Mouse (Mus musculus): ENCODE measurements at regions not wholly inside any gene's neighbourhood (a gene's known extent, or its start where the extent isn't known, plus 50 kb on each side); places are given as distances from the start of the nearest gene placed in this dataset.

DNA sequence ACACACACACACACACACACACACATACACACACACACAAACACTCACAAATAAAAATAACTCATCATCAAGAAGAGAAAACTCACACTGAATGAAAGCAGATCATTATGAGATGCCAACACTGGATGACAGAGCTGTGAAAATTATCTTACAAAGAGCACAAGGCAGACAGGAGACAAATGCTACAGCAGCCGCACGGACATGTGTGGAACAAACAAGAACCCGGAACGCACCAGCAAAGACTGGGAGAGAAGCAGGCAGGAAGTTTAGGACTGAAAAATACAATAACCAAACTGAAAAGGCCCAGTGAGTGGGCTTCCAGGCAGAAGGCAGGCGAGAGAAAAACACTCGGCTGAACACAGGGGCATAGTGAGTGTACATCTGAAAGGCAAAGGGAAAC, 148.2 kb downstream of the Rplp1 start:
- Histone ChIP-seq H3K4me2 (ENCODE audit: low read length) (no peak overlapping the region), H3K9me3 (replicated peaks; ENCODE audit: control insufficient read depth, low read length) (no peaks in the 10 kb centered on the region), H3K9ac (ENCODE audit: low read length) (no peak overlapping the region), H3K27me3 (replicated peaks; ENCODE audit: control insufficient read depth, insufficient read depth, low read length) (no peaks in the 10 kb centered on the region), H3K36me3 (ENCODE audit: control insufficient read depth, insufficient read depth, low read length) (no peaks in the 10 kb centered on the region), H3K4me1 (ENCODE audit: control insufficient read depth, insufficient read depth, low read length) (no peaks in the 10 kb centered on the region), H3K27ac (ENCODE audit: low read depth, low read length) (no peak overlapping the region), H3K4me3 (ENCODE audit: low read depth, low read length) (no peak overlapping the region)
- DNase-seq (ENCODE audit: low spot score) (peak; percentile 30), ATAC-seq (no peak)
- 68% methylated on average over 6 of the region's 6 CpGs for WGBS

- no peak overlapping the region for H3K9ac ChIP-seq (ENCODE audit: low read length)
- H3K27ac ChIP-seq (ENCODE audit: low read depth, low read length): 0 out of 2 replicates have a peak overlapping the region, but pooled peaks have one; percentile 7
- DNase-seq (ENCODE audit: low spot score): peak; percentile 39
- H3K4me3 ChIP-seq (ENCODE audit: low read depth, low read length): no peak overlapping the region
- no peaks in the 10 kb centered on the region for H3K9me3 ChIP-seq (replicated peaks; ENCODE audit: control insufficient read depth, low read length)
- no peaks in the 10 kb centered on the region for H3K4me1 ChIP-seq (ENCODE audit: control insufficient read depth, insufficient read depth, low read length)
- H3K27me3 ChIP-seq (replicated peaks; ENCODE audit: control insufficient read depth, insufficient read depth, low read length): no peaks in the 10 kb centered on the region
- no peaks in the 10 kb centered on the region for H3K36me3 ChIP-seq (ENCODE audit: control insufficient read depth, insufficient read depth, low read length)
- H3K4me2 ChIP-seq (ENCODE audit: low read length): no peak overlapping the region
- no peak for ATAC-seq
- 45% methylated on average over 5 of the region's 5 CpGs for WGBS
Observed at GRCm38 (mm10) chr9:61765366-61765765, 149.0 kb downstream of the Rplp1 start.

DNA sequence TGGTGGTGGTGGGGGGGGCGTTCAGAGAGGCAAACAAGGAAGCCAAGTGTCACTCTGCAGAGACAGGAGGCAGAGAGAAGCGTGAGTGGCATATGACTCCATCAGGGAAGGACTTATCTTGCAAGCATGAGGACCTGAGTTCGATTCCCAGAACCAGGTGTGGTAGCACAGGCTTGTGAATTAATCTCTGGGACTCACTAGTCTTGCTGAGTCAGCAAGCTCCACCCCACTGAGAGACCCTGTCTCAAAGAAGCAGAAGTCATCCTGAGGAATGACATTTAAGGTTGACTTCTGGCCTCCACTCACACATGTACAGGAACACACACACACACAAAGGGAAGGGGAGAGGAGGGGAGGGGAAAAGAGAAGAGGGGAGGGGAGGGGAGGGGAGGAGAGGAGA, 156.5 kb downstream of the Rplp1 start:
- H3K27me3 ChIP-seq (replicated peaks; ENCODE audit: control insufficient read depth, insufficient read depth, low read length): no peaks in the 10 kb centered on the region
- WGBS: 100% methylated on average over 3 of the region's 3 CpGs

DNA sequence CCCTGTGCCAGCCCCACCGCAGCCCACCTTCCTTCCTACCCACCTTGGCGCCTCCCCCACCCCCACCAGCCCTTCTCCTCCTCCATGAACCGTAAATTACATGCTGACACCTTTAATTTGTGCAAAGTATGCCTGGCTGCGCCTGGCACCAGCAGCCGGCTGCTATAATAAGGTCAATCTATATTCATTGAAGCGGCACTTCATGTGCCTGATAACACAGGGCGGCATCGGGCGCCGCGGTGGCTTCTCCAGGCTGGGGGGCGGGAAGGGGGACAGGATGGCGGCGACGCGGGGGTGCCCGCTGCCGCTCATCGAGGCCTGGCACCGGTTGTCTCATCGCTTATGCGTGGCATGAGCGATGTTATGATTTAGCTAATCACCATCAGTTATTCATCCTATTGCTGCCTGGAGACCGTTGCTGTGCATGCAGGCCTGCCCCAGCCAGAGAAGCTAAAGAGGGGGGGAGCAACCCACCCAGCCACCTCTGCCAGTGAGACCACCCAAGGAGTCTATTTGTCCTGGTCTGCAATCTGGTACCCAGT, 157.5 kb downstream of the Rplp1 start:
- Histone ChIP-seq H3K4me1 (ENCODE audit: control insufficient read depth, insufficient read depth, low read length) (peaks cover 23% of the 10 kb centered on the region), H3K9me3 (replicated peaks; ENCODE audit: control insufficient read depth, low read length) (no peaks in the 10 kb centered on the region), H3K4me2 (ENCODE audit: low read length) (peak overlapping the region; percentile 16), H3K4me3 (ENCODE audit: low read depth, low read length) (no peak overlapping the region), H3K27ac (ENCODE audit: low read depth, low read length) (no peak overlapping the region), H3K27me3 (replicated peaks; ENCODE audit: control insufficient read depth, insufficient read depth, low read length) (no peaks in the 10 kb centered on the region), H3K9ac (ENCODE audit: low read length) (no peak overlapping the region), H3K36me3 (ENCODE audit: control insufficient read depth, insufficient read depth, low read length) (no peaks in the 10 kb centered on the region)
- ATAC-seq: peak; percentile 83
- peak; percentile 82 for DNase-seq (ENCODE audit: low spot score)
- WGBS: 19% methylated on average over 24 of the region's 24 CpGs

More for the DNA sequence above, 156.5 kb downstream of the Rplp1 start:
- no peak overlapping the region for H3K4me2 ChIP-seq (ENCODE audit: low read length)
- H3K4me1 ChIP-seq (ENCODE audit: control insufficient read depth, insufficient read depth, low read length): peaks cover 23% of the 10 kb centered on the region
- DNase-seq (ENCODE audit: low spot score): no peak
- no peak for ATAC-seq
- H3K4me3 ChIP-seq (ENCODE audit: low read depth, low read length): no peak overlapping the region
- H3K27ac ChIP-seq (ENCODE audit: low read depth, low read length): no peak overlapping the region
- no peaks in the 10 kb centered on the region for H3K9me3 ChIP-seq (replicated peaks; ENCODE audit: control insufficient read depth, low read length)
- H3K9ac ChIP-seq (ENCODE audit: low read length): no peak overlapping the region
- H3K36me3 ChIP-seq (ENCODE audit: control insufficient read depth, insufficient read depth, low read length): no peaks in the 10 kb centered on the region

- Histone ChIP-seq H3K36me3 (ENCODE audit: control insufficient read depth, insufficient read depth, low read length) (no peaks in the 10 kb centered on the region), H3K27ac (ENCODE audit: low read depth, low read length) (no peak overlapping the region), H3K27me3 (replicated peaks; ENCODE audit: control insufficient read depth, insufficient read depth, low read length) (no peaks in the 10 kb centered on the region), H3K4me1 (ENCODE audit: control insufficient read depth, insufficient read depth, low read length) (peaks cover 23% of the 10 kb centered on the region), H3K9me3 (replicated peaks; ENCODE audit: control insufficient read depth, low read length) (no peaks in the 10 kb centered on the region), H3K4me2 (ENCODE audit: low read length) (peak overlapping the region; percentile 16; the same call in 1 of the 2 replicates), H3K4me3 (ENCODE audit: low read depth, low read length) (no peak overlapping the region), H3K9ac (ENCODE audit: low read length) (no peak overlapping the region)
- DNase-seq (ENCODE audit: low spot score) (peak; percentile 45), ATAC-seq (0 out of 2 replicates have a peak, but pooled peaks have one; percentile 4)
- 59% methylated on average over 15 of the region's 15 CpGs for WGBS
Observed at GRCm38 (mm10) chr9:61756224-61756800, 158.0 kb downstream of the Rplp1 start.

GRCm38 (mm10) chr9:61755311-61755710, 159.0 kb downstream of the Rplp1 start:
- Histone ChIP-seq H3K9me3 (replicated peaks; ENCODE audit: control insufficient read depth, low read length) (no peaks in the 10 kb centered on the region), H3K27ac (ENCODE audit: low read depth, low read length) (no peak overlapping the region), H3K4me3 (ENCODE audit: low read depth, low read length) (no peak overlapping the region), H3K9ac (ENCODE audit: low read length) (no peak overlapping the region), H3K4me2 (ENCODE audit: low read length) (no peak overlapping the region), H3K27me3 (replicated peaks; ENCODE audit: control insufficient read depth, insufficient read depth, low read length) (no peaks in the 10 kb centered on the region), H3K4me1 (ENCODE audit: control insufficient read depth, insufficient read depth, low read length) (peaks cover 23% of the 10 kb centered on the region), H3K36me3 (ENCODE audit: control insufficient read depth, insufficient read depth, low read length) (no peaks in the 10 kb centered on the region)
- DNase-seq (ENCODE audit: low spot score): peak; percentile 17
- WGBS: 68% methylated on average over 3 of the region's 3 CpGs
- ATAC-seq: no peak

DNA sequence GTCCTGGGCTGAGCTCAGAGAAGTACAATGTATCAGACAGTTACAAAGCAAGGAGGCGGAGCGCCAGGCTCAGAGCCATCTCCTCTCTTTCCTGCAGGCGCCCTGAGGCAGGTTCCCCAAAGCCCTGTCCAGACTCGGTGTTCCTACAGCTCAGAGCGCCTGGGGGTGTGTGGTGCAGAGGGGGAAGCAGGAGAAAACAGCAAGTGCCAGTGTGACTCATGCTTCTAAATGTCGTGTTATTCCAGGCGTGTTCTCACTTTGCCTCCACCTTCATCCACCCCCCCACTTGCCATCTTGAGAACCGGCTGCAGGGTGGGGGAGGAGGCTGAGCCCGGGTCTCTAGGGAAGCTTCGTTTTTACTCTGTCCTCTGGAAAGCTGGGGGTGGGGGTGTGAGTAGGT, 160.5 kb downstream of the Rplp1 start:
- no peak overlapping the region; the same call in 1 of the 2 replicates for H3K27ac ChIP-seq (ENCODE audit: low read depth, low read length)
- H3K4me3 ChIP-seq (ENCODE audit: low read depth, low read length): no peak overlapping the region
- H3K4me1 ChIP-seq (ENCODE audit: control insufficient read depth, insufficient read depth, low read length): peaks cover 23% of the 10 kb centered on the region
- no peak for ATAC-seq
- H3K9me3 ChIP-seq (replicated peaks; ENCODE audit: control insufficient read depth, low read length): no peaks in the 10 kb centered on the region
- H3K9ac ChIP-seq (ENCODE audit: low read length): no peak overlapping the region
- WGBS: 26% methylated on average over 10 of the region's 10 CpGs
- peak; percentile 41 for DNase-seq (ENCODE audit: low spot score)
- H3K4me2 ChIP-seq (ENCODE audit: low read length): peak overlapping the region; percentile 3; the same call in 1 of the 2 replicates
- no peaks in the 10 kb centered on the region for H3K36me3 ChIP-seq (ENCODE audit: control insufficient read depth, insufficient read depth, low read length)
- H3K27me3 ChIP-seq (replicated peaks; ENCODE audit: control insufficient read depth, insufficient read depth, low read length): no peaks in the 10 kb centered on the region

- Histone ChIP-seq H3K9me3 (replicated peaks; ENCODE audit: control insufficient read depth, low read length) (no peaks in the 10 kb centered on the region), H3K4me3 (ENCODE audit: low read depth, low read length) (no peak overlapping the region), H3K27me3 (replicated peaks; ENCODE audit: control insufficient read depth, insufficient read depth, low read length) (no peaks in the 10 kb centered on the region), H3K4me2 (ENCODE audit: low read length) (no peak overlapping the region), H3K9ac (ENCODE audit: low read length) (no peak overlapping the region), H3K27ac (ENCODE audit: low read depth, low read length) (no peak overlapping the region), H3K4me1 (ENCODE audit: control insufficient read depth, insufficient read depth, low read length) (peaks cover 14% of the 10 kb centered on the region), H3K36me3 (ENCODE audit: control insufficient read depth, insufficient read depth, low read length) (no peaks in the 10 kb centered on the region)
- ATAC-seq (no peak), DNase-seq (ENCODE audit: low spot score) (no peak)
- WGBS: 88% methylated on average over 4 of the region's 4 CpGs
Observed at GRCm38 (mm10) chr9:61749201-61749600, 165.1 kb downstream of the Rplp1 start.

DNA sequence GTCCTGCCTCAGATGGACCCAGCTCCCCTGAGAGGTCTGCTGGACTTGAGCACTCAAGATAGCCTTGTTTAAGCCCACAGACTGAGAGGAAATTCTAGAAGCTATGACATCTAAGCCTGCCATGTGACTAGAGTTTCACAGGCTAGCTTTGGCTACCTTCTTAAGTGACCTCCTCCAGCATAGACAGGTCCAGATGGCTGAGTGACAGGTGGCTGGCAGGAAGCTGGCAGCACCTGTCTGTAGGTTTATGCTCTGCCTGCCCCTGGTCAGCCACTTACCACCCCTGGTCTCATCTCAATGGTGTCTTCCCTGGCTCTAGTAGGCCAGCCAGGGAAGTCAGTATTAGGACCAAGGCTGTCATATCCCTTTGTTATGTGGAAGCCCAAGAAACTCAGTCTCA, 165.9 kb downstream of the Rplp1 start:
- H3K9me3 ChIP-seq (replicated peaks; ENCODE audit: control insufficient read depth, low read length): no peaks in the 10 kb centered on the region
- no peak overlapping the region for H3K4me3 ChIP-seq (ENCODE audit: low read depth, low read length)
- H3K4me2 ChIP-seq (ENCODE audit: low read length): no peak overlapping the region
- no peaks in the 10 kb centered on the region for H3K27me3 ChIP-seq (replicated peaks; ENCODE audit: control insufficient read depth, insufficient read depth, low read length)
- DNase-seq (ENCODE audit: low spot score): no peak
- peaks cover 6% of the 10 kb centered on the region; the same call in 1 of the 2 replicates for H3K4me1 ChIP-seq (ENCODE audit: control insufficient read depth, insufficient read depth, low read length)
- ATAC-seq: no peak
- H3K36me3 ChIP-seq (ENCODE audit: control insufficient read depth, insufficient read depth, low read length): no peaks in the 10 kb centered on the region
- H3K27ac ChIP-seq (ENCODE audit: low read depth, low read length): no peak overlapping the region
- H3K9ac ChIP-seq (ENCODE audit: low read length): no peak overlapping the region

Measured in forebrain, embryonic 14.5 days (tissue).